Mouse (Mus musculus) liver, postnatal 0 days (tissue): ENCODE data around the gene Kcnc4.

Experiments
- CTCF ChIP-seq: sonication (generic); IDR thresholded peaks from 2 replicates; pipeline ENCODE4 v1.5.1; 2016; ENCODE audit warnings: antibody characterized with exemption, low read depth
- EP300 ChIP-seq: IDR thresholded peaks from 2 replicates; pipeline ENCODE4 v1.6.1; 2016; ENCODE audit warnings: antibody characterized with exemption, low read depth, mild to moderate bottlenecking

GRCm38 (mm10) chr3:107469059-107469458, 9.7 kb upstream of the Kcnc4 start:
- no peak for TF ChIP-seq CTCF
- no peak for TF ChIP-seq EP300
